Mouse (Mus musculus): ENCODE measurements at regions not wholly inside any gene's neighbourhood (a gene's known extent, or its start where the extent isn't known, plus 50 kb on each side); places are given as distances from the start of the nearest gene placed in this dataset.

- Histone ChIP-seq H3K27ac (ENCODE audit: low read depth, low read length) (no peak overlapping the region), H3K27me3 (ENCODE audit: control insufficient read depth, insufficient read depth, low read length) (no peaks in the 10 kb centered on the region; the same call in 1 of the 2 replicates), H3K4me2 (no peak overlapping the region), H3K36me3 (ENCODE audit: control insufficient read depth, insufficient read depth, low read length) (no peaks in the 10 kb centered on the region), H3K4me3 (ENCODE audit: low read depth, low read length) (no peak overlapping the region), H3K4me1 (ENCODE audit: control insufficient read depth, insufficient read depth, low read length) (peaks cover 13% of the 10 kb centered on the region), H3K9me3 (ENCODE audit: control insufficient read depth, low read length) (no peaks in the 10 kb centered on the region), H3K9ac (ENCODE audit: low read length) (no peak overlapping the region)
- DNase-seq (ENCODE audit: low spot score, missing footprints) (no peak), ATAC-seq (ENCODE audit: low FRiP score) (no peak)
- WGBS = 89% methylated on average over 8 of the region's 8 CpGs
Observed at GRCm38 (mm10) chr13:52019647-52020046, 173.2 kb downstream of the Gadd45g start.

- Histone ChIP-seq H3K4me3 (ENCODE audit: low read depth, low read length) (no peak overlapping the region), H3K4me1 (ENCODE audit: control insufficient read depth, insufficient read depth, low read length) (peaks cover 6% of the 10 kb centered on the region; the same call in 1 of the 2 replicates), H3K27me3 (ENCODE audit: control insufficient read depth, insufficient read depth, low read length) (no peaks in the 10 kb centered on the region; the same call in 1 of the 2 replicates), H3K27ac (ENCODE audit: low read depth, low read length) (no peak overlapping the region), H3K4me2 (no peak overlapping the region), H3K9me3 (ENCODE audit: control insufficient read depth, low read length) (no peaks in the 10 kb centered on the region), H3K9ac (ENCODE audit: low read length) (no peak overlapping the region), H3K36me3 (ENCODE audit: control insufficient read depth, insufficient read depth, low read length) (no peaks in the 10 kb centered on the region)
- 37% methylated on average over 11 of the region's 11 CpGs for WGBS
- DNase-seq (ENCODE audit: low spot score, missing footprints) = peak; percentile 87
- ATAC-seq (ENCODE audit: low FRiP score) = 0 out of 2 replicates have a peak, but pooled peaks have one; percentile 16
Observed at GRCm38 (mm10) chr13:52021150-52021549, 174.7 kb downstream of the Gadd45g start.

GRCm38 (mm10) chr13:52021828-52022227, 175.3 kb downstream of the Gadd45g start:
- Histone ChIP-seq H3K27ac (ENCODE audit: low read depth, low read length) (no peak overlapping the region), H3K4me3 (ENCODE audit: low read depth, low read length) (no peak overlapping the region), H3K9ac (ENCODE audit: low read length) (no peak overlapping the region), H3K4me2 (no peak overlapping the region), H3K27me3 (ENCODE audit: control insufficient read depth, insufficient read depth, low read length) (no peaks in the 10 kb centered on the region; the same call in 1 of the 2 replicates), H3K9me3 (ENCODE audit: control insufficient read depth, low read length) (no peaks in the 10 kb centered on the region), H3K4me1 (ENCODE audit: control insufficient read depth, insufficient read depth, low read length) (peaks cover 6% of the 10 kb centered on the region; the same call in 1 of the 2 replicates), H3K36me3 (ENCODE audit: control insufficient read depth, insufficient read depth, low read length) (no peaks in the 10 kb centered on the region)
- no peak for ATAC-seq (ENCODE audit: low FRiP score)
- WGBS = 62% methylated on average over 6 of the region's 6 CpGs
- DNase-seq (ENCODE audit: low spot score, missing footprints) = no peak

- H3K9ac ChIP-seq (ENCODE audit: low read length) = no peak overlapping the region
- 88% methylated on average over 4 of the region's 4 CpGs for WGBS
Observed at GRCm38 (mm10) chr13:52022529-52022928, 176.1 kb downstream of the Gadd45g start.

GRCm38 (mm10) chr13:52024349-52024748, 177.9 kb downstream of the Gadd45g start:
- no peaks in the 10 kb centered on the region; the same call in 1 of the 2 replicates for H3K27me3 ChIP-seq (ENCODE audit: control insufficient read depth, insufficient read depth, low read length)
- ATAC-seq (ENCODE audit: low FRiP score) (no peak), DNase-seq (ENCODE audit: low spot score, missing footprints) (no peak)
- H3K36me3 ChIP-seq (ENCODE audit: control insufficient read depth, insufficient read depth, low read length) = no peaks in the 10 kb centered on the region
- no peak overlapping the region for H3K27ac ChIP-seq (ENCODE audit: low read depth, low read length)
- no peak overlapping the region for H3K4me2 ChIP-seq
- no peak overlapping the region for H3K9ac ChIP-seq (ENCODE audit: low read length)
- 61% methylated on average over 2 of the region's 2 CpGs for WGBS
- H3K9me3 ChIP-seq (ENCODE audit: control insufficient read depth, low read length) = no peaks in the 10 kb centered on the region
- peaks cover 6% of the 10 kb centered on the region; the same call in 1 of the 2 replicates for H3K4me1 ChIP-seq (ENCODE audit: control insufficient read depth, insufficient read depth, low read length)
- no peak overlapping the region for H3K4me3 ChIP-seq (ENCODE audit: low read depth, low read length)

More at GRCm38 (mm10) chr13:52022529-52022928, 176.1 kb downstream of the Gadd45g start:
- ATAC-seq (ENCODE audit: low FRiP score) (no peak), DNase-seq (ENCODE audit: low spot score, missing footprints) (peak; percentile 54)
- H3K4me3 ChIP-seq (ENCODE audit: low read depth, low read length) = no peak overlapping the region
- H3K36me3 ChIP-seq (ENCODE audit: control insufficient read depth, insufficient read depth, low read length) = no peaks in the 10 kb centered on the region
- H3K27ac ChIP-seq (ENCODE audit: low read depth, low read length) = no peak overlapping the region
- H3K9me3 ChIP-seq (ENCODE audit: control insufficient read depth, low read length) = no peaks in the 10 kb centered on the region
- no peaks in the 10 kb centered on the region; the same call in 1 of the 2 replicates for H3K27me3 ChIP-seq (ENCODE audit: control insufficient read depth, insufficient read depth, low read length)
- peaks cover 6% of the 10 kb centered on the region; the same call in 1 of the 2 replicates for H3K4me1 ChIP-seq (ENCODE audit: control insufficient read depth, insufficient read depth, low read length)
- H3K4me2 ChIP-seq = no peak overlapping the region

- Histone ChIP-seq H3K9me3 (ENCODE audit: control insufficient read depth, low read length) (no peaks in the 10 kb centered on the region), H3K4me2 (no peak overlapping the region), H3K27ac (ENCODE audit: low read depth, low read length) (no peak overlapping the region), H3K36me3 (ENCODE audit: control insufficient read depth, insufficient read depth, low read length) (no peaks in the 10 kb centered on the region), H3K27me3 (ENCODE audit: control insufficient read depth, insufficient read depth, low read length) (no peaks in the 10 kb centered on the region; the same call in 1 of the 2 replicates), H3K4me3 (ENCODE audit: low read depth, low read length) (no peak overlapping the region), H3K9ac (ENCODE audit: low read length) (no peak overlapping the region), H3K4me1 (ENCODE audit: control insufficient read depth, insufficient read depth, low read length) (peaks cover 6% of the 10 kb centered on the region; the same call in 1 of the 2 replicates)
- WGBS = 61% methylated on average over 18 of the region's 18 CpGs
- ATAC-seq (ENCODE audit: low FRiP score) = no peak
- DNase-seq (ENCODE audit: low spot score, missing footprints) = no peak
Observed at GRCm38 (mm10) chr13:52024832-52025481, 178.5 kb downstream of the Gadd45g start.

- H3K9ac ChIP-seq (ENCODE audit: low read length) = no peak overlapping the region
- ATAC-seq (ENCODE audit: low FRiP score) (no peak), DNase-seq (ENCODE audit: low spot score, missing footprints) (no peak)
- no peak overlapping the region for H3K4me2 ChIP-seq
- no peaks in the 10 kb centered on the region for H3K9me3 ChIP-seq (ENCODE audit: control insufficient read depth, low read length)
- 86% methylated on average over 5 of the region's 5 CpGs for WGBS
- H3K4me3 ChIP-seq (ENCODE audit: low read depth, low read length) = no peak overlapping the region
- H3K4me1 ChIP-seq (ENCODE audit: control insufficient read depth, insufficient read depth, low read length) = peaks cover 6% of the 10 kb centered on the region; the same call in 1 of the 2 replicates
- H3K27me3 ChIP-seq (ENCODE audit: control insufficient read depth, insufficient read depth, low read length) = no peaks in the 10 kb centered on the region; the same call in 1 of the 2 replicates
- H3K36me3 ChIP-seq (ENCODE audit: control insufficient read depth, insufficient read depth, low read length) = no peaks in the 10 kb centered on the region
- H3K27ac ChIP-seq (ENCODE audit: low read depth, low read length) = no peak overlapping the region
Observed at GRCm38 (mm10) chr13:52025482-52025848, 179.0 kb downstream of the Gadd45g start.

GRCm38 (mm10) chr13:52026291-52026690, 179.8 kb downstream of the Gadd45g start:
- Histone ChIP-seq H3K4me1 (ENCODE audit: control insufficient read depth, insufficient read depth, low read length) (peaks cover 3% of the 10 kb centered on the region; the same call in 1 of the 2 replicates), H3K4me3 (ENCODE audit: low read depth, low read length) (no peak overlapping the region), H3K27ac (ENCODE audit: low read depth, low read length) (no peak overlapping the region), H3K9ac (ENCODE audit: low read length) (no peak overlapping the region), H3K9me3 (ENCODE audit: control insufficient read depth, low read length) (no peaks in the 10 kb centered on the region), H3K27me3 (ENCODE audit: control insufficient read depth, insufficient read depth, low read length) (no peaks in the 10 kb centered on the region; the same call in 1 of the 2 replicates), H3K36me3 (ENCODE audit: control insufficient read depth, insufficient read depth, low read length) (no peaks in the 10 kb centered on the region), H3K4me2 (no peak overlapping the region)
- whole genome bisulfite sequencing = 92% methylated on average over 7 of the region's 7 CpGs
- no peak for DNase-seq (ENCODE audit: low spot score, missing footprints)
- ATAC-seq (ENCODE audit: low FRiP score) = no peak

GRCm38 (mm10) chr13:52029868-52030422, 183.5 kb downstream of the Gadd45g start:
- peaks cover 1% of the 10 kb centered on the region; the same call in 1 of the 2 replicates for H3K4me1 ChIP-seq (ENCODE audit: control insufficient read depth, insufficient read depth, low read length)
- 73% methylated on average over 3 of the region's 3 CpGs for WGBS
- H3K27ac ChIP-seq (ENCODE audit: low read depth, low read length) = no peak overlapping the region
- H3K4me3 ChIP-seq (ENCODE audit: low read depth, low read length) = no peak overlapping the region
- H3K9me3 ChIP-seq (ENCODE audit: control insufficient read depth, low read length) = no peaks in the 10 kb centered on the region
- no peaks in the 10 kb centered on the region for H3K27me3 ChIP-seq (ENCODE audit: control insufficient read depth, insufficient read depth, low read length)
- H3K36me3 ChIP-seq (ENCODE audit: control insufficient read depth, insufficient read depth, low read length) = no peaks in the 10 kb centered on the region
- ATAC-seq (ENCODE audit: low FRiP score) (no peak), DNase-seq (ENCODE audit: low spot score, missing footprints) (no peak)
- no peak overlapping the region for H3K4me2 ChIP-seq
- no peak overlapping the region for H3K9ac ChIP-seq (ENCODE audit: low read length)

Data from midbrain, embryonic 11.5 days (tissue).